Mouse (Mus musculus): ENCODE measurements at regions not wholly inside any gene's neighbourhood (a gene's known extent, or its start where the extent isn't known, plus 50 kb on each side); places are given as distances from the start of the nearest gene placed in this dataset.

DNA sequence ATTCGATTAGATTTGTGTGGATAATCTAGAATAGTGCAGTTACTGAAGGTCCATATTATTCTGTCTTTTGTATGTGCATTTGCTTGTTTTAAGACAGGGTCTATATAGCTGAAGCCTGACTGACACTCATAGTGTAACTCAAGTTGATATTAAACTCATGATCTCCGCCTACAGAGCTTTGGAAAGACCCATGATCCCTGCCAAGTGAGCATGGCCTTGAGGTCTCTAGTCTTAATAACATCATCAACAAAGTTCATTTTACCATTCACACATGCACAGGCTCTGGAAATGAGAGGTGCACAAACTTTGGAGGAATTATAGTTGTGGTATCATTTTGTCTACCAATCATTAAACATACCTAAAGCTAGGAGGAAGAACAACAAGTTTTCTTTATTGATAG, 412.4 kb upstream of the Adamts16 start:
- no peak for TF ChIP-seq EP300 (IDR thresholded peaks at IDR 0.05; ENCODE audit: low read depth)
- TF ChIP-seq CTCF (IDR thresholded peaks at IDR 0.05; ENCODE audit: low read depth): no peak
- no peak for ATAC-seq (ENCODE audit: insufficient read depth, low read depth)
- H3K36me3 ChIP-seq (replicated peaks; ENCODE audit: control insufficient read depth, insufficient read depth, low read length): no peaks in the 10 kb centered on the region
- no peak overlapping the region for H3K27ac ChIP-seq (ENCODE audit: low read depth)
- no peaks in the 10 kb centered on the region for H3K27me3 ChIP-seq (ENCODE audit: control insufficient read depth, insufficient read depth, low read length)
- H3K4me3 ChIP-seq (ENCODE audit: low read depth, low read length): no peak overlapping the region
- no peak overlapping the region for H3K9ac ChIP-seq (replicated peaks; ENCODE audit: low read depth, low read length)
- H3K4me2 ChIP-seq (ENCODE audit: low read depth, low read length): no peak overlapping the region
- DNase-seq (ENCODE audit: low spot score): no peak
- H3K4me1 ChIP-seq (ENCODE audit: control insufficient read depth, insufficient read depth): no peaks in the 10 kb centered on the region
- H3K9me3 ChIP-seq (replicated peaks; ENCODE audit: control insufficient read depth, low read length): no peaks in the 10 kb centered on the region
- 79% methylated on average over 2 of the region's 2 CpGs for WGBS

DNA sequence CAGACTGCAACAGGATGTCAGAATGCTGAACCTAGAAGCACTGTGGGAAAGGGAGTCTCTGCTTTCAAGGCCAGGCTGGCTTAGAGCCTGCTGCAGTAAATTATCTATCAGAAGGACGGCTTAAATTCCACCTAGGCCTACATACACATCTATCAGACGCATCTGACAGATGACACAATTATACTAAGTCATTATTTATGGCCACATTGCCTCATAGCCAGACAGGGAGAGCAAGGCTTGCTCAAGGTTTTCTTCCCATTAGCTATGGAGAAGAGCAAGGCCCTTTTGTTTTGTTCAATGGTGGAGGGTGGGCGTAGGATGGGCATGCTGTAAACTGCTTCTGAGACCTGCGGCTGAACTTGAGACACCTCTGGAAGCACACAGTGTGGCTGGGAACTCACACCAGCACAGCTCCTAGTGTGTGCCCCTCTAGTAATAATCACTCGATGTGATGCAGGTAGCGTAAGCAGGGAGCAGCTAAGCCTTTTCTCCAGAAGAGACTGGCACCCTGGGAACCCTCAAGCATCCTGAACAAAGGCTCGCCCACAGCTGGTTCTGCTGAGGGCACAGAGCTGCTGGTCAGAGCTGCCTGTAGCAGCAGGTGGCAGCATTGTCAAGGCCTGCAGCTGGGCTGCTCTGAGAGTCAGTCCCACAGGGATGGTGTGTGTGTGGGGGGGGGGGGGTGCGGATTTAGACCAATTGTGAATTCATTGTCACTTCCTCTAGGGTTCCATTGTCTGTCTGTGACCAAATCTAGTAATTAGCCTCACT, 406.8 kb upstream of the Adamts16 start:
- Histone ChIP-seq H3K9ac (replicated peaks; ENCODE audit: low read depth, low read length) (no peak overlapping the region), H3K4me2 (ENCODE audit: low read depth, low read length) (no peak overlapping the region), H3K27ac (ENCODE audit: low read depth) (no peak overlapping the region), H3K4me3 (ENCODE audit: low read depth, low read length) (no peak overlapping the region), H3K4me1 (ENCODE audit: control insufficient read depth, insufficient read depth) (no peaks in the 10 kb centered on the region), H3K9me3 (replicated peaks; ENCODE audit: control insufficient read depth, low read length) (no peaks in the 10 kb centered on the region), H3K27me3 (ENCODE audit: control insufficient read depth, insufficient read depth, low read length) (no peaks in the 10 kb centered on the region), H3K36me3 (replicated peaks; ENCODE audit: control insufficient read depth, insufficient read depth, low read length) (no peaks in the 10 kb centered on the region)
- 45% methylated on average over 8 of the region's 8 CpGs for WGBS
- DNase-seq (ENCODE audit: low spot score): no peak
- TF ChIP-seq CTCF (IDR thresholded peaks at IDR 0.05; ENCODE audit: low read depth) (peak; percentile 64), EP300 (IDR thresholded peaks at IDR 0.05; ENCODE audit: low read depth) (no peak)
- ATAC-seq (ENCODE audit: insufficient read depth, low read depth): 0 out of 2 replicates have a peak, but pooled peaks have one; percentile 36

GRCm38 (mm10) chr13:71247241-71247640, 405.6 kb upstream of the Adamts16 start:
- DNase-seq (ENCODE audit: low spot score) (no peak), ATAC-seq (ENCODE audit: insufficient read depth, low read depth) (no peak)
- no peak overlapping the region for H3K27ac ChIP-seq (ENCODE audit: low read depth)
- H3K9me3 ChIP-seq (replicated peaks; ENCODE audit: control insufficient read depth, low read length): no peaks in the 10 kb centered on the region
- TF ChIP-seq EP300 (IDR thresholded peaks at IDR 0.05; ENCODE audit: low read depth) (no peak), CTCF (IDR thresholded peaks at IDR 0.05; ENCODE audit: low read depth) (no peak)
- no peaks in the 10 kb centered on the region for H3K36me3 ChIP-seq (replicated peaks; ENCODE audit: control insufficient read depth, insufficient read depth, low read length)
- no peaks in the 10 kb centered on the region for H3K27me3 ChIP-seq (ENCODE audit: control insufficient read depth, insufficient read depth, low read length)
- H3K4me3 ChIP-seq (ENCODE audit: low read depth, low read length): no peak overlapping the region
- no peak overlapping the region for H3K9ac ChIP-seq (replicated peaks; ENCODE audit: low read depth, low read length)
- no peak overlapping the region for H3K4me2 ChIP-seq (ENCODE audit: low read depth, low read length)
- no peaks in the 10 kb centered on the region for H3K4me1 ChIP-seq (ENCODE audit: control insufficient read depth, insufficient read depth)

DNA sequence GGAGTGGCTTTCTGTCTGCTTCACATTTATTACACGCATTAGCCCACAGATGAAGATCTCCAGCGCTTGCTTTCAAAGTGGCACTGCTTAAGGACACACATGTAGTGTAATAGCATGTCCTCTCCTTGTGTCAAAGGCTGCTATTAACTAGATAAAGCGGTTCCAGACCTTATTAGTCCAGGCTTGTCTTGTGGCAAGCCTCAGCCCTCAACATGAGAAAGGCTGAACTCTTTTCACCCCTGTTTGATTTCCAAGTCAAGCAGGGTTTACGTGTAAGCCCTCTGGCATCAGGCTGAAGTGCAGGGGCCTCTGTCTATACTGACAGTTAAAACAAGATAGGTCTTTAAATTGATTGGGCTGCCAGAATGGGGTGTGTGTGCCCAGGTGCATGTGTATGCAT, 403.7 kb upstream of the Adamts16 start:
- Histone ChIP-seq H3K4me3 (ENCODE audit: low read depth, low read length) (no peak overlapping the region), H3K4me1 (ENCODE audit: control insufficient read depth, insufficient read depth) (no peaks in the 10 kb centered on the region), H3K36me3 (replicated peaks; ENCODE audit: control insufficient read depth, insufficient read depth, low read length) (no peaks in the 10 kb centered on the region), H3K4me2 (ENCODE audit: low read depth, low read length) (no peak overlapping the region), H3K9ac (replicated peaks; ENCODE audit: low read depth, low read length) (no peak overlapping the region), H3K27me3 (ENCODE audit: control insufficient read depth, insufficient read depth, low read length) (no peaks in the 10 kb centered on the region), H3K27ac (ENCODE audit: low read depth) (no peak overlapping the region), H3K9me3 (replicated peaks; ENCODE audit: control insufficient read depth, low read length) (no peaks in the 10 kb centered on the region)
- DNase-seq (ENCODE audit: low spot score): no peak
- TF ChIP-seq CTCF (IDR thresholded peaks at IDR 0.05; ENCODE audit: low read depth): no peak
- no peak for TF ChIP-seq EP300 (IDR thresholded peaks at IDR 0.05; ENCODE audit: low read depth)
- WGBS: 73% methylated on average over 4 of the region's 4 CpGs
- no peak for ATAC-seq (ENCODE audit: insufficient read depth, low read depth)

DNA sequence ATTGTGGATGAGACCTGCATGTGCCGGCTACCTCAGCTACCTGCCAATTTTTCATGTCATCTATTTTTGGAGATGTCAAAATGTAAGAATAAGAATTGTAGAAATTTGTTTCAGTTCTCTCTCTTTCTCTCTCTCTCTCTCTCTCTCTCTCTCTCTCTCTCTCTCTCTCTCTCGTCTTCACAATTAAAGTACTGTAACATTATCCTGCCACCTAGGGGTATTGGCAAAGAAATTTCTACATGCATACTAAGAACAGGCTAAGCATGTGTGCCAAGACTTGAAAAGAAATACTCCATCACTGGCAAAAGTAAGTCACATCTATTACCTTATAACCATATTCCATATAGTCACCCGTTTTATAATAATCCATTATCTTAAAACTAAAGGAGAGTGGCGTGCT, 398.2 kb upstream of the Adamts16 start:
- Histone ChIP-seq H3K4me1 (ENCODE audit: control insufficient read depth, insufficient read depth) (no peaks in the 10 kb centered on the region), H3K27me3 (ENCODE audit: control insufficient read depth, insufficient read depth, low read length) (no peaks in the 10 kb centered on the region), H3K27ac (ENCODE audit: low read depth) (no peak overlapping the region), H3K36me3 (replicated peaks; ENCODE audit: control insufficient read depth, insufficient read depth, low read length) (no peaks in the 10 kb centered on the region), H3K9ac (replicated peaks; ENCODE audit: low read depth, low read length) (no peak overlapping the region), H3K4me3 (ENCODE audit: low read depth, low read length) (no peak overlapping the region), H3K9me3 (replicated peaks; ENCODE audit: control insufficient read depth, low read length) (no peaks in the 10 kb centered on the region), H3K4me2 (ENCODE audit: low read depth, low read length) (no peak overlapping the region)
- ATAC-seq (ENCODE audit: insufficient read depth, low read depth): no peak
- TF ChIP-seq EP300 (IDR thresholded peaks at IDR 0.05; ENCODE audit: low read depth) (no peak), CTCF (IDR thresholded peaks at IDR 0.05; ENCODE audit: low read depth) (no peak)
- no peak for DNase-seq (ENCODE audit: low spot score)
- 54% methylated on average over 4 of the region's 4 CpGs for WGBS

DNA sequence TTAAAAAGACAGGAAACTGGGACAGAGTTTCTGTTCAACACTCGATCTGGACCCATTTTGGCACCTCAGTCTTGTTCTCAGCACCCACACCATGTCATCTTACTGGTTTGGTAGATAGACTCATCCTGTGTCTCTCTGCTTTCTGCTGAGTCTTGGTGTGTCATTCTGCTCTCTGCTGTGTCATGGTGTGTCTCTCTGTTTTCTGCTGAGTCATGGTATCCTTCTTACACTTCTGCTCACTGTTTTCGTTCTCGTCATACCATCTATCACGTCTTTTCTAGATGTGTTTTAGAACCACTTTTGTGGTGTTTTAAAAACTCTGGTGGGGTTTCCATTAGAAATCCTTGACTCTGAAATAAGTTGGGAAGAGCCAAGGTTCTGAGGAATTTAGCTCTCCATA, 393.7 kb upstream of the Adamts16 start:
- no peak for ATAC-seq (ENCODE audit: insufficient read depth, low read depth)
- Histone ChIP-seq H3K27me3 (ENCODE audit: control insufficient read depth, insufficient read depth, low read length) (no peaks in the 10 kb centered on the region), H3K9ac (replicated peaks; ENCODE audit: low read depth, low read length) (no peak overlapping the region), H3K4me2 (ENCODE audit: low read depth, low read length) (no peak overlapping the region), H3K4me3 (ENCODE audit: low read depth, low read length) (no peak overlapping the region), H3K36me3 (replicated peaks; ENCODE audit: control insufficient read depth, insufficient read depth, low read length) (no peaks in the 10 kb centered on the region), H3K4me1 (ENCODE audit: control insufficient read depth, insufficient read depth) (no peaks in the 10 kb centered on the region), H3K27ac (ENCODE audit: low read depth) (no peak overlapping the region), H3K9me3 (replicated peaks; ENCODE audit: control insufficient read depth, low read length) (no peaks in the 10 kb centered on the region)
- TF ChIP-seq EP300 (IDR thresholded peaks at IDR 0.05; ENCODE audit: low read depth): no peak
- TF ChIP-seq CTCF (IDR thresholded peaks at IDR 0.05; ENCODE audit: low read depth): no peak
- DNase-seq (ENCODE audit: low spot score): no peak
- WGBS: 83% methylated on average over 4 of the region's 4 CpGs
